Mouse (Mus musculus): ENCODE measurements around the gene Nfix.

Gene Nfix

GRCm38 (mm10) chr8:84799999-84800831 lies at the start of gene Nfix:
TSS of gene Nfix (minus strand) at chr8:84800344.
- no peak for DNase-seq (ENCODE audit: low read depth, low spot score)

- no peak for DNase-seq (ENCODE audit: low read depth, low spot score)
These were observed 47.7 kb upstream of the Nfix start for GRCm38 (mm10) chr8:84847684-84848435.

DNA sequence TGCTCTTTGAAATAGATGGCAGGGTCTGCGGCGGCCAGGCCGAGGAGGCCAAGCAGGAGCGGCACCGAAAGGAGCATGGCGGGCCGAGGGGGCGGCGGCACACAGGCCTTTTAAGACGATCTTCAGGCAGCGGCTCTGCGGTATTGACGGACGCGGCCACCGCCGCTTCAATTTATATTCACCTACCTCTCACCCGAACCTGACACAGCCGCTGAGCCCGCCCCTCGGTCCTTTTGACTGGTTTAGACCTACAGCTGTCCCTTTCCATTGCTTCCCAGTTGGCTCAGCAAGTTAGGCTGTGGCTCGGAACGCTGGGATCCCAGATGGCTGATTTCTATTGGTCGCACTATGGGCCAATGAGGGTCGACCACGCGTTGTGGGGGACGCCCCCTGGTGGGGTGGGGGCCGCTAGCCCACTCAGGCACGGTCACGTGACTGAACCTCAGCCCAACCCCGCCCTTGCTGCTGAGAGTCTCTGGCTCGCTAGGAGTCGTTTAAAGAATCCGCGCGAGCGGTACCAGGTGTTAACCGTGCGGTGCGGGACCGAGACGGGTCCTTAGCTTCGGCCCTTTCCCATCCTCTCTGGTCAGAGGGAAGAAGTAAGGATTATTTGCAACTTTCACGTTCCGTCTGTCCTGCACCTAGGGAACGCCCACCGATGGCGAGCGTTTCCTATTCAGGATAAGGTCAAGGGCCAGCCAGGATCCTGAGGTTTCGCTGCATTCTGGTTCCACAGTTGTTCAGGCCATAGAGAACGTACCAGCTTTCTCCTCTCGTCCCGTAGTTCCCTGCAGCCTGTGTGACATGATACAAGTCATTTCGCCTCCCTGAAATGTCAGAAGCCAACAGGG lies 46.8 kb upstream of the Nfix start, which contains the start of gene Calr:
Calr (minus strand) TSS at position 213 of the 851 bp plus-strand sequence.
- peak; percentile 100 for DNase-seq (ENCODE audit: low read depth, low spot score)

- no peak for DNase-seq (ENCODE audit: low read depth, low spot score)
These were observed 46.1 kb upstream of the Nfix start for GRCm38 (mm10) chr8:84846094-84846721.

DNA sequence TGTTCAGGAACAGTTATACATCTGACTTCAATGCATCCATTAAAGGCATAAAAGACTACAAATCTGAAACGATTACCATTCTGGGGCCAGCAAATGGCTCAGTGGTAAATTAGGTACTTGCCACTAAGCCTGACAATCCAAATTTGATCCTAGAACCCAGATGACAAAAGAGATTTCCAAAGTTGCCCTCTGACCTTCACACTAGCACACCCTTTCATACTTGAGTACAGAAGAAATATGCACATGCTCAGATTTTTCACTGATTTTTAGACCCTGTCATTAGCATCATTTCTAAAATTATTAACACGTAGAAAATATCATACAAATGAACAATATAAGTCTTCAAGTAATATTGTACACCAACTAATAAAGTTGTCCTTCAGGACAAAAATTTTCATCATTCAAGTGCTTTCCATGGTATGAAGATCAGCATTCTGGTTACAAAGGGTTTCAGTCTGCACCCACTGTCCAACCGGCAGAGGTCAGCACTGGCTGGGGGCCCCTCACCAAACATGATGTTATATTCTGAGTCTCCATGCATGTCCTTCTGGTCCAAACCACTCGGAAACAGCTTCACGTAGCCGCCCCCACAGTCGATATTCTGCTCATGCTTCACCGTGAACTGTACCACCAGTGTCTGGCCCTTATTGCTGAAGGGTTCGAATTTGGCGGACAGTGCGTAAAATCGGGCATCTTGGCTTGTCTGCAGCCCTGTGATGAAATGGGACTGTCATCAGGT lies 45.4 kb upstream of the Nfix start:
- DNase-seq (ENCODE audit: low read depth, low spot score) = no peak

DNA sequence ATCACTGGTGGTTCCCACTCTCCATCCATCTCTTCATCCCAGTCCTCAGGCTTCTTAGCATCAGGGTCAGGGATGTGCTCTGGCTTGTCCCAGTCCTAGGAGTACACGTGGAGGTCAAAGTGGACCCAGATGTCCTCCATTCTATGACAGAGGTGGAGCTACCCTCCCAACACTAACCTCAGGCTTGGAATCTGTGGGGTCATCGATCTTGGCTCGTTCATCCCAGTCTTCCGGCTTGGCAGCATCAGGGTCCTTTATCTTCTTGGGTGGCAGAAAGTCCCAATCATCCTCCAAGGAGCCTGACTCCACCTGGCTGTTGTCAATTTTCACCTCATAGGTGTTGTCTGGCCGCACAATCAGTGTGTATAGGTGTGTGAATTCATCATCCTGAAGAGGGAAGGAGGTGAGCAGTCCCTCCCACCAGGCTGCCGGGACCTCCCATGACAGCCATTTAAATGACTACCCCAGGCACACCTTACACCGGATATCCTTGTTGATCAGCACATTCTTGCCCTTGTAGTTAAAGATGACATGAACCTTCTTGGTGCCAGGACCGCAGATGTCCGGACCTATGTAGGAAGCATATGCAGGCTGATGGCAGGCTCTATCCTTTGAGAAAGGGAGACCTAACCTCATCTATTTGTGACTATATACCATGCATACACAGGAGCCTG lies 44.4 kb upstream of the Nfix start:
- DNase-seq (ENCODE audit: low read depth, low spot score) = no peak

GRCm38 (mm10) chr8:84841514-84841913 lies 41.4 kb upstream of the Nfix start:
- DNase-seq (ENCODE audit: low read depth, low spot score) = no peak

DNA sequence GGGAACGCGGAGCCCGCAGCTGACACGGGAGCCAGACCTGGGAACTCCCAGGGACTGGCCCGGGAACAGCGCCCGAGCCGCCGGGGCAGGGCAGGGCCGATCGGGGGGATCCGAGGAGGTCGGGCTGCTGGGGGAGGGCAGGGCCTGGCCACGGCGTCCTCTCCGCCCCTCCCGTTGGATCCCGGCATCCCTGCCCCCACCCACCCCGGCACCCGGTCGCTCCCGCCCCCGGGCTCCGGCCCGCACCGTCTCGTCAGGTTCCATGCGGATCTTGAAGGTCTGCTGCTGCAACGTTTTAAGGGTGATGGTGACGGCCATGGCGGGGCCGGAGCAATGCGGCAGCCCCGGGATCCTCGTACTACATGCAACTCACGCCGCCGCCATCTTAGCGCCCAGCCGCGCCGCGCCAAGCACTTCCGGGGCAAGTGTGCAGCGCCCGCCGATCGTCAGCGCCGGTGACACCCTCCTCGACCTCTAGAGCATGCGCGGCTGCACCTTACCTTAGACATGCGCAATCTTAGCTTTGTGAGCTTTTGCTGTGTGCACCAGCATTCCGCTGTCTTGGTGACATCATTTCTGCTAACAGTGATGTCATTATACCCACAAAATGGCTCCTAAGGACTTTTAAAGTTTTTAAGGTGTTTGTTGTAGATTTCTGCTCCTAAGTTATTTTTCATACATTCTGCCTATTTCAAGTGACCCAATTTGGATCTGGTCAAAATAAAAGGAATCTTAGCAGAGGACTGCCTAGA lies 40.3 kb upstream of the Nfix start, which contains the start of gene Rad23a:
Rad23a (minus strand) TSS at position 418 of the 752 bp plus-strand sequence.
- DNase-seq (ENCODE audit: low read depth, low spot score) = peak; percentile 95

DNA sequence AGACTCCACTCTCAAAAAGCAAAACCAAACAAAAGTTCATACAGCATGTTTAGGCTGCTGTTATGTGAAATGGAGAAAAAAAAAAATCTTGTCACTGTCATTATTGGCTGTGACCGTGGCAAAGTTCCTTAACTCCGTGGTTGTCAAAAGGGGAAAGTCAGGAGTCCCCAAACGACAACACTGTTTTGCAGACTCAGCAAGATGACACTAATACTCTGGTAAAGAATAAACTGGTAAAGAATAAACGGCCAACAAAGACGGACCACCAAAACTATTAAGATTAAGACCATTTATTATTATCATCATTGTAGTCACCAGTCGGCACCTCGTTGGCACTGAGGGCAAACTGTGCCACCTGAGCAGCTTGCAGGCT lies 39.7 kb upstream of the Nfix start:
- no peak for DNase-seq (ENCODE audit: low read depth, low spot score)

DNA sequence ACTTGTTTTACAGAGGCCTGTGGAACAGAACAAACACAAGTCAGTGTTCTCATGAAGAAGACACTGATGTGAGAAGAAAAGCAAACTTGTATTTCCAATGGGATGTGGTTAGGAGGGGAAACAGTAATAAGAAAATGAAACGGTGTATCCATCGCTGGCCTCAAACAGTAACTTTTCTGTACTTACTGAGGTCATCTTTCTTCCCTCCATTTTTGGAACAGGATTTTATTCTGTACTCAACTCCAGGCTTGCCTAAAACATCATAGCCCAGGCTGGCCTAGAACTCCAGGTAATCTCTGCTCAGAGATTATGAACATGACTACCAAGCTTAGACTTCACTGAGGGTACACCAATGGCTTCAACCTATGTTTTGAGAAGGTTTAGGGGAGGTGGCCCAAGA lies 39.3 kb upstream of the Nfix start:
- DNase-seq (ENCODE audit: low read depth, low spot score) = no peak

DNA sequence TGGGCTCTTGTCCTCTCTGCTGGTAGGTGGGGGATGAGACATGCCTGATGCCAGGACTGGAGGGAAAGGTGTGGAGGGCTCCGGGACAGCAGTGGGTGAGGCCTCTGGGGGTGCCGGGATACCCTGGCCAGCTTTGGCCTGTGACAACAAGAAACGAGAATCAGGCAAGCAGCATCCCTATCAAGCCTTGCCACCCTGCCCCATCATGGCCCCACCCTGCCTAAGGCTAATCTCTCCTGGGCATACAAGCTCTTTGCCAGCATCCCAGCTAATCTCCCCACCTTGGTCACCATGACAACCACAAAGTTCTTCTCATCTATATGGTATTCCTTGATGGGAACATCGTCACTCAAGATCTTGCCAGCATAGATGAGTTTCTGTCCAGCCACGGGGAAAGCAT lies 38.4 kb upstream of the Nfix start:
- no peak for DNase-seq (ENCODE audit: low read depth, low spot score)

GRCm38 (mm10) chr8:84837912-84838470 lies 37.8 kb upstream of the Nfix start:
- no peak for DNase-seq (ENCODE audit: low read depth, low spot score)

- no peak for DNase-seq (ENCODE audit: low read depth, low spot score)
These were observed 37.2 kb upstream of the Nfix start for GRCm38 (mm10) chr8:84837149-84837911.

GRCm38 (mm10) chr8:84834866-84835855 lies 35.0 kb upstream of the Nfix start:
- DNase-seq (ENCODE audit: low read depth, low spot score) = no peak

- no peak for DNase-seq (ENCODE audit: low read depth, low spot score)
These were observed 34.1 kb upstream of the Nfix start for GRCm38 (mm10) chr8:84834002-84834865.

Data from telencephalon, adult 2 months (tissue).